Mouse (Mus musculus) G1E-ER4 (cell line): ENCODE measurements around the gene Tedc1. TPM values are rescaled to one million over a fixed set of nuclear protein-coding genes. Genes with fewer than 3 reads are reported as not detected.

Experiments used
- GATA1 ChIP-seq: IDR thresholded peaks from one replicate; pipeline ENCODE4 v1.8.0; 2012; ENCODE audit warnings: low read length, inconsistent platforms
- polyA plus RNA-seq: library from polyadenylated mRNA; stranded (reverse); fragments of >175 nt; gene quantifications from 2 replicates; pipeline ENCODE4 v1.2.3, GENCODE M21; 2012

The Tedc1 gene
- polyA plus RNA-seq, 1 experiment: 32.0 TPM

GRCm38 (mm10) chr12:113157971-113158370 lies 1.8 kb downstream of the Tedc1 start:
- no peak for TF ChIP-seq GATA1

- TF ChIP-seq GATA1: no peak
These were observed 7.4 kb downstream of the Tedc1 start for GRCm38 (mm10) chr12:113163561-113164006.

- no peak for TF ChIP-seq GATA1
These were observed 11.9 kb downstream of the Tedc1 start for GRCm38 (mm10) chr12:113168031-113168536.

GRCm38 (mm10) chr12:113176960-113177725 lies 20.9 kb downstream of the Tedc1 start:
- TF ChIP-seq GATA1: no peak

GRCm38 (mm10) chr12:113181020-113181419 lies 24.8 kb downstream of the Tedc1 start:
- no peak for TF ChIP-seq GATA1

- TF ChIP-seq GATA1: no peak
These were observed 28.7 kb downstream of the Tedc1 start for GRCm38 (mm10) chr12:113184945-113185344.

GRCm38 (mm10) chr12:113185442-113186291 lies 29.4 kb downstream of the Tedc1 start, which contains the start of gene Tmem121:
Gene Tmem121, plus strand, starts transcription at chr12:113185930.
- TF ChIP-seq GATA1: no peak

GRCm38 (mm10) chr12:113186326-113187010 lies 30.2 kb downstream of the Tedc1 start:
- TF ChIP-seq GATA1: no peak

GRCm38 (mm10) chr12:113187011-113187375 lies 30.8 kb downstream of the Tedc1 start:
- no peak for TF ChIP-seq GATA1

GRCm38 (mm10) chr12:113187584-113188295 lies 31.5 kb downstream of the Tedc1 start:
- TF ChIP-seq GATA1: no peak

- no peak for TF ChIP-seq GATA1
These were observed 32.3 kb downstream of the Tedc1 start for GRCm38 (mm10) chr12:113188349-113189055.

- TF ChIP-seq GATA1: no peak
These were observed 37.2 kb downstream of the Tedc1 start for GRCm38 (mm10) chr12:113193423-113193822.

- TF ChIP-seq GATA1: no peak
These were observed 45.1 kb downstream of the Tedc1 start for GRCm38 (mm10) chr12:113201301-113201700.

GRCm38 (mm10) chr12:113202008-113202407 lies 45.8 kb downstream of the Tedc1 start:
- TF ChIP-seq GATA1: no peak
